Mouse (Mus musculus) urinary bladder, postnatal 36 days (tissue): Measurements from ENCODE around the gene Clcn2.

ENCODE experiments used
- DNase-seq, 2 experiments: peaks; one replicate each; pipeline ENCODE4 v3.0.0; 2022; ENCODE audit warnings: low spot score in 2 of 2, mixed read lengths in 1 of 2

The Clcn2 gene

GRCm38 (mm10) chr16:20722736-20723135 is 5.2 kb upstream of the Clcn2 start:
- DNase-seq, result no peak

DNA sequence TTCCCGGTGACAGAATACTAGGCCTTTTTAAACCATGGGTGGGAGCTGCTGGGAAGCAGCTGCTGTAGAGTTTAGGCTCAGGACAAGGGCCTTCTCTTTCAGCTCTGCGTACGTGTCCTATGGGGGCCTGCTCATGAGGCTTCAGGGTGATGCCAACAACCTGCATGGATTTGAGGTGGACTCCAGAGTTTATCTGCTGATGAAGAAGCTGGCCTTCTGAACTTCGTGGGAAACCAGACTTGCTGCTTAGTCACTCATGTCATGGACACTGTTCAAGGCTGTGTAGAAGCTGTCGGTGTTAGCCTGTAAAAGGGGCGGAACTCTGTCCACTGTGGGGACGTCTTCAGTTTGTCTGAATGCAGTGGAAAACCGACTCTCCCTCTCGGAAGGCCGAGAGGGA is 4.3 kb upstream of the Clcn2 start:
- DNase-seq, result no peak

DNA sequence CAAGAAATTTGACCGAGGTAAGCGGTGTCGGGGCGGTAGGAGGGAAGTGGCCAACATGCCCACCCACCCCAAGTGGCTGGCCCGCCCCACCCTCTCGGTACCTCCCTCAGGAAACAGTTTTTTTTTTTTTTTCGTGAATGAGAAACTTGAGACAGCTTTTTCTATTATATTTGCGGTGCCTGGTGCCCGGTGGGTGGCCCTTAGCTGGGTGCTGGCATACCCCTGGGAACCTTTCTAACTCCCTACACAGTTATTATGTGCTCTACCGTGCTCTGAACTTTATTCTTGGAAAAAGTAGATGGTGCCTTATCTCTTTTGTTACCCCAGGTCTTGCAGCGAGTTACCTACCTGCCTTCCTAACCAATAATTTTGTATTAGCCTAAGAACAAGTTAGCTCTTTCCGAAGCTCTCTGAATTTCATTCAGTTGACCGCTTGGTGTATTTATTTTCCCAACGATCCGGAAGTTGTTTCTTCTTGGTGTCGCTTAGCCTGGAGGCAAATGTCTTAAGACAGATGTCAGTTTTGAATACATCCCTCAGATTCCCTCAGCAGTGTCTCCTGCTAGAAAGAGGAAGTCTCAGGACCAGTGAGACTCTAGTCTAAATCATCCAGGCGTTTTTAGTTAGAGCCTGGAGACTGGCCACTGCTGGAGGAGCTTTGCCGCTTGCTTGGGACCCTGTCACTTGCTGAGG is 578 bp upstream of the Clcn2 start:
- DNase-seq, result no peak

GRCm38 (mm10) chr16:20716841-20717180 is 735 bp downstream of the Clcn2 start:
- DNase-seq, result no peak

- DNase-seq, result peak; percentile 71 to 74
These were observed 1.3 kb downstream of the Clcn2 start for GRCm38 (mm10) chr16:20715976-20716840.

- DNase-seq, result no peak
These were observed 2.0 kb downstream of the Clcn2 start for GRCm38 (mm10) chr16:20715566-20715965.

GRCm38 (mm10) chr16:20715161-20715560 is 2.4 kb downstream of the Clcn2 start:
- no peak for DNase-seq

DNA sequence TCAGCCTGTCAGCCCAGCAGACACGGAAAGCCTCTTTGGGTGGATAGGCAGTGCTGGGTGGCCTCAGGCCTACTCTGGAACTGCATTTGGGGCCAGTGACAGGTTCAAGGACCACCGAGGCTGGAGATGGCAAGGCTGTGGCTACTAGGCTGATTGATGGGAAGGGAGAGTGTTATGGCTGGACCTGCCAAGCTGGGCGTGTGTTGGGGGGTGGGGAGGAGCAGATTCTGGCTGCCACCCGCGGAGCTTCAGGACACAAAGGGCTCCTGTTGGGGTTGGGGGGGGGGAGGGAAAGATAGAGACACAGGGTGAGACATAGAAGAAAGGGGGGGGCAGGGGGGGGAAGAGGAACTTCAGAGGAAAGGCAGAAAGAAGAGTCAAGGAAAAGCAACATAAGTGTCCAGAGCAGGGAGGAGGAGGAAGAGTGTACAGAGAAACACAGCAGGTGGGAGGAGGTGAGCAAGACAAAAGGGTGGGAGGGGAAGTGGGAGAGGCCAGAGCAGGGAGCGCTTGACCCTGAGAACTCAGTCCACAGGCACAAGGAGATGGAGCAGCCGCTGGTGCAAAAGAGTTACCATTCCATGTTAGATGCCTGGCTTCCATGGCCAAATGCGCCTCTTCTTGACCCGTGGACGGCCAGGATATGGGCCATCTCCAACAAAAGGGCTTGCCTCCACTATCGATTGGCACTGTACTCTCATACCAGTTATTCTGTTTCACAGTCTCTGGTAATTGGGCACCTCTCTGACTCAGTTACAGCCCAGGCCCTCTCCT is 3.1 kb downstream of the Clcn2 start:
- no peak for DNase-seq

DNA sequence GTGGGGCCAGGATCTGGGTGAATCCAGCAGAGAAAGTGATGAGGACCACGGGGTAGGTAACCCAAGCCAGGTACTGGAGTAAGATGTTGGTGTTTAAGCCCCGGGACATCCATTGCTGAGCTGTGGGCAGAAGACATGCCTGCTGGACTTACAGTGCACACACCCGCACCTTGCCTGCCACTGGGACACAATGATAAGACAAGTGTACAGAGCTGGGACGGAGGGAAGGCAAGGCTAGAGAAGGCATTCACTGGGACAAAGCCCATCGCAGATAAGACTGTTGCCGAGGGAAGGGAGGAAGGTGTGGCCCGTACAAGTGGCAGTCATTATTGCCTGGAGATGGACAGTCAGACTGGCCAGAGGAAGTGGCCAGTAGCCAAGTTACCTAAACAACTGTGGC is 4.7 kb downstream of the Clcn2 start:
- no peak for DNase-seq

- DNase-seq, result no peak
These were observed 5.4 kb downstream of the Clcn2 start for GRCm38 (mm10) chr16:20712190-20712589.

DNA sequence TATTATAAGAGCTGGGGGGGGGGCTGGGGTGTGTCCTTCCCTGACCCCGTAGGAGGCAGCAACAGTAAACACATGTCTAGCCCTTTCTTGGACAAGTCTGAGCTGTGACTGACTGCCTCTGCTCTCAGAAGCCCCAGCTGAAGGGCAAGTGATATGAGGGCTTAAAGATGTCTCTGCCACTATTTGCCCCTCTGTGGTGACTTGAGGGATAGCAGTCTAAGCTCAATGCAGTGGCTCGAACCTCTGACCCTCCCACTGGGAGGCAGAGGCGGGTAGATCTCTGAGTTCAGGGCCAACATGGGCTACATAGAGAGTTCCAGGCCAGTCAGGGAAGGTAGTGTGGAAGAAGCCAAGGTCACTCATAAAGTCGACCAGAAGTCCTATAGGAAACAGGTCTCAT is 6.7 kb downstream of the Clcn2 start:
- DNase-seq, result no peak

GRCm38 (mm10) chr16:20710370-20710769 is 7.2 kb downstream of the Clcn2 start:
- DNase-seq, result no peak

DNA sequence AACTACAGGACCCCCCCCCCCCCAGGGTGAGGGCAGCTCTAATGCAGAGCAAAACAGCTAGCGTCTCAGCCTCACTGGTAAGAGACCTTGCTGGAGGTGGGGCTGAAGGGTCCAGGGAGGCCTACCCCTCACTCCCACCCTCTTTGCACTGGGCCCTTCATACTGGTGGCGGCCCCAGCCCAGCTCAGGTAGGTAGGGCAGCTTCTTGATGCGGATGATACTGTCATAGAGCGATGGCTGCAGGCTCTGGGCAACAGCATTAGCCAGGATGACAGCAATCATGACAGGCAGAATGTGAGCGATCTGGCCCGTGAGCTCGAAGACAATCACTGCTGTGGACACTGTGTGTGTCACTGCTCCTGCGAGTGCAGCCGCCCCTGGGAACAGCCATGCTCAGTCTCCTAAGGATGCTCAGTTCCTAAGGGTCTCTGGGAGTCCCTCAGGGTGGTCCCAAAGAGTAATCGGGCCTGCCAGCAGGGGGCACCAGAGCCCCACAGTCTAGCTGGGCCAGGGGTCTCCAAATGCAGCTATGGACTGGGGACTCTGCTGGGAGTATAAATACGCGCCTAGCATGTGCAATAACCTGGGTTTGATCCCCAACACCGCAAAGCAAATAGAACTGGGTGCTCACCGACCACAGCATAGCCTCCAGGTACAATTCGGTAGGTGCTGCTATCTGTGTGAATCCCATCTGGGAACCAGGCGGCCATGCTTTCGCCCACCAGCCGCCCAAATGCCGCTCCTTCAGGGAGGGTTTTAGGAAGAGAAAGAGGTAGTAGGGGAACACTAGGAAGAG is 8.4 kb downstream of the Clcn2 start:
- no peak for DNase-seq

DNA sequence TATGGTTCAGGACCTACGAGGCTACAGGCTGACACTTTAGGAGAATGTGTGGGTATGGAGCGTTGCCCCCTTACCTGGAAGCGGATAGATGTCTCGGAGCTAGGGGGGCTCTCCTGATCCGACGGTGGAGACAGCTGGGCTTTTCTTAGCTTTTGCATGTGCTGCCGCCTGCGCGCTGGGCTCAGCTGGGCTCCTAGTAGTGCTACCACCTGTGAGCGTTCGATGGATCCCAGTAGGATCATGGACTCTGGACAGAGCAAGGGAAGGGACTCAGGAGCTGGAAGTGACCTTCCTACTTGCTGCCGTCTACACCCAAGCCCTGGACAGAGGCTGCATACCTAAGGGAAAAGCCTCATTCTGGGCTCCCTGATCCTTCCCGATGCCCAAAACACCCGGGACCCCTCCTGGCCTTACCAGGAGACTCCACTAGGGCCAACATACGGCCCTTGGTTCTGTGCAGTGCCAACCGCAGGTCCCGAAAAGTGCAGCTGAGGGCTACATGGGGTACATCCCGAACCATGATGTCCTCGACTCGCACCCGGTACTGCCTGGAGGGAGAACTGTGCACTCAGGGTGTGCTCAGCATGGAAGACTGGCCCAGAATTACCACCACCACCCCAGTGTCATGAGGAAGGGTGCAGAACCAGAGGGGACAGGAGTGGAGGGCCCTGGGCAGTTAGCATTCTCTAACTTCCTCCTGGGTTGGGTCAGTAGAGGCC is 9.2 kb downstream of the Clcn2 start:
- no peak for DNase-seq

GRCm38 (mm10) chr16:20706407-20707055 is 11.0 kb downstream of the Clcn2 start:
- DNase-seq, result no peak

GRCm38 (mm10) chr16:20705786-20706185 is 11.8 kb downstream of the Clcn2 start:
- no peak for DNase-seq

DNA sequence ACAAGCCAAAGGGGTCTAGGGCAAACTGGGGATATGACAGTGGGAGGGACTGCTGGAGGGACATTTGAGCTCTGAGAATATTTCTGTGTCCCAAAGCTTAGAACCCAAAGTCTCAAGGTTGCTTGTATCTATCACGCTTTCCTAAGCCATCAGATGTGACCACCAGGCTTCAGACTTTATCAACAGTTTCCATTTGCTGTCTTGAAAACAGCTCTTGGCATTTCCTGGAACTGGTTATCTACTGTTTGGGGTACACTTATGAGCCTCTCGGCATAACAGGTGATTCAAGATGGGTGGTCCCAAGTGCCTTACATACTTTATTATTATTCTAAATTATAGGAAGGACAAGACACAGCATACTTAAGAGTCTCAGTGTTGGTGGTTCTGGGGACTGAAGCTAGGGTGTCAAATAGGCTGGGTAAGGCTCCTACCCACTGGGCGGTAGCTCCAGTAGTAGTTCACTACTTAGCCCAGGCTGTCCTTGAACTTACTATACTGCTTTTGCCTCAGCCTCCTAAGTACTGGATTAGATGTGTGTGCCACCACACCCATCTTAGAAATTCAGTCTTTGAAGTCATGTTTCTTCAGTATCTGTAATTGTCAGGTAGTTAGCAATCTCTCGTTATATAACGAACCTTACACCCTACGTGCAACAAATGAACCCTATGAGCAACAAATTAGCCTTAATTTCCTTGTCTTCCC is 13.7 kb downstream of the Clcn2 start:
- DNase-seq, result no peak

DNA sequence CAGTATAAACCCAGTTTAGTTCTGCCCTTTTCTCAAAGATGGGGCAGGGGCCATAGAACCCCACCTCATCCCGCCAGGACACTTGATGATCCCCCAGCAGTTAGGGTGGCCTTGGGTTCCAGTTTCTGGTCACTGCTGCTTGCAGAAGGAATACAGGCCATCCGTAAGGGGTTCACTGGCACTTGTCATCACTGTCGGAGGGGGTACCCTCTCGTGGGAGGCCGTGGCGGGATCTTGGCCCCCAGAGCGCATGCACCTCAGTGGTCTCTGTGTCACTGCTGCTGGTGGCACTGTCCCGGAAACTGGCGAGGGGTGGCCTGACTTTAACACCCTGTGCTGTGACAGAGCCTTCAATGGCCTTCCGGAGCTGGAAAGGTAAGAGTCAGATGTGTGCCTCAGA is 14.5 kb downstream of the Clcn2 start:
- no peak for DNase-seq

DNA sequence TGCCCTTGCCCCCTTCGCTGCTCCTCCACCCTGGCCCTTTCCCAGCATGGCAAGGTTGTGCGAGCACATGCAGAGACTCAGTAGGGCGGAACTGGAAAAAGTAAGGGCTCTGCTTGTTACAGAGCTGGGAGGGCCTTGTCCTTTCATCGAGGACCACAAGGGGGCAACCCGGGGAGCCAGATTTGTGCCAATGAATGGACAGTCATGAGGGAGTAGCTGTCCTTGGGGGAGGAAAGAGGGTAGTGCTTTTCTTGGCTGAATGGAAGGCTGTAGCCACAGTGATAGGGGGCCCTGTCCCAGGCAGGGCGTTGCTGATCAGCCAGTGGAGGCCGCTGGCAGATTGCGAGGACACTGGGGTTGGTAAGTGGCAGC is 15.0 kb downstream of the Clcn2 start:
- peak; percentile 52 to 67 for DNase-seq
